Mouse (Mus musculus) CD4-positive, CD25-positive, alpha-beta regulatory T cell, adult 4 months (primary cell): Measurements from ENCODE around the gene Fbxw8. TPM values are rescaled to one million over a fixed set of nuclear protein-coding genes. Genes with fewer than 3 reads are reported as not detected.

Source experiments
- ATAC-seq: one replicate; pipeline ENCODE4 v1.8.0; 2017
- polyA plus RNA-seq, 2 experiments: library from polyadenylated mRNA; unstranded; fragments of 100-300 nt; shearing (Covaris generic); gene quantifications; one replicate each; pipeline ENCODE4 v1.2.1; 2017

Fbxw8 gene
- 1 to 10 TPM; 3.1 to 3.3 TPM for polyA plus RNA-seq

GRCm38 (mm10) chr5:118154839-118155564, at the start of gene Fbxw8:
Fbxw8 (minus strand) TSS chr5:118155464.
- peak; percentile 80 for ATAC-seq

GRCm38 (mm10) chr5:118204675-118205440, 49.6 kb upstream of the Fbxw8 start:
- no peak for ATAC-seq

- no peak for ATAC-seq
Observed at GRCm38 (mm10) chr5:118199670-118200069, 44.4 kb upstream of the Fbxw8 start.

GRCm38 (mm10) chr5:118197421-118197820, 42.2 kb upstream of the Fbxw8 start:
- ATAC-seq = no peak

GRCm38 (mm10) chr5:118192221-118192620, 37.0 kb upstream of the Fbxw8 start:
- ATAC-seq = no peak

- no peak for ATAC-seq
Observed at GRCm38 (mm10) chr5:118190491-118190890, 35.2 kb upstream of the Fbxw8 start.

- no peak for ATAC-seq
Observed at GRCm38 (mm10) chr5:118188356-118188755, 33.1 kb upstream of the Fbxw8 start.

- ATAC-seq = no peak
Observed at GRCm38 (mm10) chr5:118186903-118187633, 31.8 kb upstream of the Fbxw8 start.

- ATAC-seq = no peak
Observed at GRCm38 (mm10) chr5:118177640-118178039, 22.4 kb upstream of the Fbxw8 start.

- ATAC-seq = no peak
Observed at GRCm38 (mm10) chr5:118175137-118175536, 19.9 kb upstream of the Fbxw8 start.

GRCm38 (mm10) chr5:118174310-118175009, 19.2 kb upstream of the Fbxw8 start:
- ATAC-seq = no peak

GRCm38 (mm10) chr5:118172078-118172723, 16.9 kb upstream of the Fbxw8 start:
- peak; percentile 77 for ATAC-seq

GRCm38 (mm10) chr5:118171665-118172064, 16.4 kb upstream of the Fbxw8 start:
- ATAC-seq = no peak

GRCm38 (mm10) chr5:118170888-118171529, 15.7 kb upstream of the Fbxw8 start:
- ATAC-seq = peak; percentile 54

- ATAC-seq = no peak
Observed at GRCm38 (mm10) chr5:118169222-118170221, 14.3 kb upstream of the Fbxw8 start.

- no peak for ATAC-seq
Observed at GRCm38 (mm10) chr5:118167561-118167995, 12.3 kb upstream of the Fbxw8 start.

- no peak for ATAC-seq
Observed at GRCm38 (mm10) chr5:118165462-118165861, 10.2 kb upstream of the Fbxw8 start.

- no peak for ATAC-seq
Observed at GRCm38 (mm10) chr5:118164581-118164980, 9.3 kb upstream of the Fbxw8 start, which contains the start of gene Hrk. Hrk (plus strand) TSS chr5:118164648.

GRCm38 (mm10) chr5:118160691-118161090, 5.4 kb upstream of the Fbxw8 start:
- ATAC-seq = no peak

- ATAC-seq = no peak
Observed at GRCm38 (mm10) chr5:118156976-118157375, 1.7 kb upstream of the Fbxw8 start.
